Mouse (Mus musculus) cortical plate, adult 2 months (tissue): Measurements from ENCODE around the gene 3110018I06Rik. TPM values are rescaled to one million over a fixed set of nuclear protein-coding genes. Genes with fewer than 3 reads are reported as not detected.

Experiments
- H3K27ac ChIP-seq: fragments of 200-500 bp; 2 replicates; pipeline ENCODE4 v1.5.1; 2012; ENCODE audit warnings: low read length, control low read depth, inconsistent platforms; ENCODE audit not compliant: insufficient read depth
- H3K4me1 ChIP-seq: fragments of 200-500 bp; 2 replicates; pipeline ENCODE4 v1.6.1; 2011; ENCODE audit warnings: low read length; ENCODE audit not compliant: control insufficient read depth, insufficient read depth
- H3K4me3 ChIP-seq: fragments of 200-500 bp; 2 replicates; pipeline ENCODE4 v1.5.1; 2011; ENCODE audit warnings: mild to moderate bottlenecking, low read length, control low read depth; ENCODE audit not compliant: insufficient read depth
- CTCF ChIP-seq: fragments of 200-500 bp; IDR thresholded peaks from 2 replicates; pipeline ENCODE4 v1.5.1; 2011; ENCODE audit warnings: mild to moderate bottlenecking, control low read depth, low read length; ENCODE audit not compliant: insufficient read depth; ENCODE audit errors: extremely low read depth
- POLR2A ChIP-seq: fragments of 200-500 bp; IDR thresholded peaks from 2 replicates; pipeline ENCODE4 v1.6.1; 2011; ENCODE audit warnings: mild to moderate bottlenecking, low read length, control low read depth; ENCODE audit not compliant: insufficient read depth; ENCODE audit errors: extremely low read depth
- polyA plus RNA-seq: library from polyadenylated mRNA; depleted of rRNA; stranded (reverse); fragments of >200 nt; gene quantifications from 2 replicates; pipeline ENCODE4 v1.2.3, GENCODE M21; 2012

The 3110018I06Rik gene
- polyA plus RNA-seq, 1 experiment = not detected

DNA sequence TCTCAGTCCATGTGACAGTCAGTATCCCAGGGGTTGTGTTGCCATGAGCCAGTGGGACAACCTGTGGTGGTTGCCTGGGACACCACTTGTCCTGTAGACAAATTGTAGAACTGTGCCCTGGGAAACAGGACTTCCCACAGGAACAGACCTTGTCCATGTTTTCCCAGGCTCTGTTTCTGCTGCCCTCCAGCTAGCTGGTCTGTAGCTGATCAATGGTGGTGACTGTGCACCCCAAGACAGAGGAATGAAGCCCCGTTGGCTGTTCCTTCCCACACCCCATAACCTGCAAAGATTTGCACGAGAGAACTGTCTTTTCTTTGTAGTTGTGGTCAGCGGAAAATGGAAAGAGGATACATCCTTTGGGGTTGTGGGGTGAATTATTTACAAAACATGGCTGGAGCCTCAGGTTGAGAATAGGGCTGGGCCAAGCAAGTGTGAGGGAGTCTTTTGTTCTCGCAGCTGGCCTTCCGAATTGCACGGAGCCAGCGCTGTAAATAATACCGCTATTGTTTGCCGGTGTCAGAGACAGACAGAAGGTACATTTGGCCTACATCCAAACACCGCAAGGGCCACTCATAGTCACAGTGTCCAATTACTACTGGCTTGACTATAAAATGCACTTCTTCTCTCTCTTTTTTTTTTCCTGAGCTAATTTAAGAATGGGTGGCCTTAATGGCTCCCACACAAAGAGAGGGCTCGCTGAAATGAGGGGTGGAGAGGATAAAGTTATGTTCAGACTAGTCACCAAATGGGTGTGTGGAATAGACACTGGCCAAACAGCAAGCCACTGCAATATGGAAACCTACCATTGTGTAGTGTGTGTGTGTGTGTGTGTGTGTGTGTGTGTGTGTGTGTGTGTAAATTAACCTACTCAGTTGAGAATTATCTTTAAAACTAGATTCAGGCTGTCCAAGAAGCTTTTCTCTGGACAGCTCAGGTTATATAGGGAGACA lies 28.1 kb downstream of the 3110018I06Rik start:
- TF ChIP-seq CTCF = no peak
- TF ChIP-seq POLR2A = no peak
- no peaks in the 10 kb centered on the region for H3K4me1 ChIP-seq
- H3K4me3 ChIP-seq = no peak overlapping the region
- H3K27ac ChIP-seq = no peak overlapping the region

DNA sequence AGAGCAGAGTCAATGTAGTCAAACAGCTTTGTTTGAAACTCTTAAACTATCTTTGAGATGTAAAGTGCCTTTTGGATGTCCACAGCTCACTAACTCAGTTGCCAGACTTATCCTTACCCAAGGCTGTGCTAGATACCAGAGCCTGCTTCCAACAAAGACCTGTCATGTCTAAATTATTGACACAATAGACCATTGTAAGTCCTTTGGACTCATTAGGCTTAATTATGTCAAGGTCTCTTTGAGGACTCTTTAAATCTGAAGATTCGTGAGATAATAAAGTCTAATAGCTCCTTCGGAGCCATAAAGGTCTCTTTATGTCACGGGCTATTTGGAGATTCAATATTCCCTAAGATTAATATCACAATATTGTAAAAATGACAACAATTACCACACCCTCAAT lies 32.5 kb downstream of the 3110018I06Rik start:
- TF ChIP-seq CTCF (no peak), POLR2A (no peak)
- Histone ChIP-seq H3K4me3 (no peak overlapping the region), H3K4me1 (no peaks in the 10 kb centered on the region), H3K27ac (no peak overlapping the region)

DNA sequence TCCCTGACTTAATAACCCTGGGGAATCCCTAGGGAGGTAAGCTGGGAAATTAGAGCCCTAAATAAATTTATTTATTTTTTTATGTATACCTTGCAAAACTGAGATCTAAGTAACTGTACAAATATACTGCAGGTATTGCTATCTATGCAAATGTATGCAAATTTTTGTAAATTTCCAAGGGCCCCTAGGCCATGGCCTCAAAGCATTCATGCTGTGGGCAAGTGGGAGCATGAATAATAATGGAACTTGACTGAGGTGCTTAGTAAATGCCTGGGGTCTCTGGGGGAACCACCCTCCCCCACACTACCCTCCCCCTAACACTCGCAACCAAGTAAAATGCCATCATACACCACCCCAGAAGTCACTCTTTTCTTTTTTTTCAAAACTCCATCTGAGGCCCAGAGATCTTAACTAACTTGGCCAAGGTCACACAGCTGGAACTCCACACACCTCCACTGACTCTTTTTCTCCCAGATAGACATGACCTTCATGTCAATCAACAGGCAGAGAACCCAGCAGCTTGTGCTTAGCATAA lies 40.0 kb downstream of the 3110018I06Rik start:
- no peak for TF ChIP-seq POLR2A
- no peak for TF ChIP-seq CTCF
- H3K4me1 ChIP-seq = no peaks in the 10 kb centered on the region

DNA sequence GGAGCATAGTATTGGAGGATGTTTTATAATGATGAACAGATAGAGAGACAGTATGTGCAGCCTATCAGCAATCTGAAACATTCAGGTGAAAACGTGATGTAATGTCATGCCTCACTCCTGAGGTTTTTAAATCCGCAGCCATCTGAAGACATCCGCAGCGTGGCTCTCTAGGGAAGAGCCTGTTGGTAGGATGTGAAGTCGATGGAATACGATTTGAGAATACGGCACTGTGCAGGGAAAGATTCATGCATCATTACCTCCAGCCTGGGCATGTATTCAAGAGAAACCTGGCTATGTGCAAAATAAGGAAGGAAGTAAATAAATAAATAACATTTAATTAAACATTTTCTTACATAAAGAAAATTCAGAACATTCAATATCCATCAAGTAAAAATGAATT lies 44.4 kb downstream of the 3110018I06Rik start:
- no peak for TF ChIP-seq CTCF
- TF ChIP-seq POLR2A = no peak
- Histone ChIP-seq H3K4me1 (no peaks in the 10 kb centered on the region), H3K27ac (no peak overlapping the region), H3K4me3 (no peak overlapping the region)

More for the DNA sequence above, 40.0 kb downstream of the 3110018I06Rik start:
- Histone ChIP-seq H3K4me3 (no peak overlapping the region), H3K27ac (no peak overlapping the region)
